ENCODE assay signal across 17 mouse cellular contexts in genomic region chr15:83368261-83368660, GRCm38 (mm10). TPM values are rescaled to one million over a fixed set of nuclear protein-coding genes. Genes with fewer than 3 reads are reported as not detected.
DNase-seq lines count a peak whose midpoint lies in the region; ATAC-seq lines count a peak whose summit lies in the region.
"Had no signal": no experiment of that assay in that cellular context is flagged by ENCODE, and none has a peak within 500 bp of the region (broad histone marks: within the 10 kb centered on the region; RNA-seq: fewer than 3 reads in every experiment).

No protein-coding gene starts in this region.

- intact Hi-C loops in heart, postnatal 10 days (cut with DNase I) = no loop called here

- ATAC-seq in lung, embryonic 16.5 days (ENCODE audit: low read depth) = peak; percentile 67
- ATAC-seq in forebrain, embryonic 14.5 days = no peak
- ATAC-seq: forebrain, embryonic 13.5 days; hindbrain, embryonic 16.5 days had no signal

- 0 out of 2 replicates have a peak overlapping the region, but pooled peaks have one; percentile 8 for H3K4me2 ChIP-seq in lung, embryonic 16.5 days (ENCODE audit: low read depth, low read length)
- H3K4me2 ChIP-seq in forebrain, embryonic 14.5 days (ENCODE audit: low read length) = no peak overlapping the region
- H3K4me2 ChIP-seq: heart, embryonic 11.5 days; neural tube, embryonic 12.5 days had no signal

- no peaks in the 10 kb centered on the region for H3K9me3 ChIP-seq in lung, embryonic 16.5 days (ENCODE audit: control insufficient read depth, low read length)
- H3K9me3 ChIP-seq in forebrain, embryonic 14.5 days (replicated peaks; ENCODE audit: control insufficient read depth, low read length) = no peaks in the 10 kb centered on the region
- H3K9me3 ChIP-seq: forebrain, embryonic 13.5 days; neural tube, embryonic 12.5 days had no signal

- H3K4me1 ChIP-seq in lung, embryonic 16.5 days (replicated peaks; ENCODE audit: control insufficient read depth, insufficient read depth, low read length) = peaks cover 6% of the 10 kb centered on the region; the same call in 1 of the 2 replicates
- no peaks in the 10 kb centered on the region for H3K4me1 ChIP-seq in forebrain, embryonic 14.5 days (ENCODE audit: control insufficient read depth, insufficient read depth, low read length)
- H3K4me1 ChIP-seq: forebrain, embryonic 13.5 days had no signal

- no peak overlapping the region for H3K4me3 ChIP-seq in lung, embryonic 16.5 days (ENCODE audit: low read length)
- H3K4me3 ChIP-seq in forebrain, embryonic 14.5 days (ENCODE audit: low read depth, low read length) = no peak overlapping the region
- H3K4me3 ChIP-seq: forebrain, embryonic 13.5 days; neural tube, embryonic 12.5 days had no signal

- WGBS in lung, embryonic 16.5 days = 71% methylated on average over 2 of the region's 2 CpGs
- WGBS in forebrain, embryonic 14.5 days = 84% methylated on average over 2 of the region's 2 CpGs

- peaks cover 4% of the 10 kb centered on the region for H3K36me3 ChIP-seq in lung, embryonic 16.5 days (ENCODE audit: control insufficient read depth, insufficient read depth, low read length)
- H3K36me3 ChIP-seq in forebrain, embryonic 14.5 days (ENCODE audit: control insufficient read depth, insufficient read depth, low read length) = no peaks in the 10 kb centered on the region
- H3K36me3 ChIP-seq: neural tube, embryonic 12.5 days had no signal

- H3K27me3 ChIP-seq in lung, embryonic 16.5 days (ENCODE audit: control insufficient read depth, insufficient read depth, low read depth, low read length) = no peaks in the 10 kb centered on the region
- no peaks in the 10 kb centered on the region for H3K27me3 ChIP-seq in forebrain, embryonic 14.5 days (replicated peaks; ENCODE audit: control insufficient read depth, insufficient read depth, low read length)
- H3K27me3 ChIP-seq: forebrain, embryonic 13.5 days had no signal

- DNase-seq in lung, adult 18-20 months = peak; percentile 38 to 39
- no peak for DNase-seq in lung, postnatal 25 days (ENCODE audit: low spot score)
- DNase-seq in kidney, adult 9 months = peak; percentile 62
- DNase-seq in testis, postnatal 14 days (ENCODE audit: low spot score) = peak; percentile 25
- DNase-seq in forebrain, embryonic 14.5 days (ENCODE audit: low spot score) = no peak
- no peak for DNase-seq in heart, postnatal 10 days
- DNase-seq: cerebellum, adult 9-10 months; embryo, embryonic 11 days; gastrocnemius, postnatal 36 days; heart, postnatal 36 days; liver; thymus, postnatal 14 days had no signal

- peak overlapping the region; percentile 87 for H3K27ac ChIP-seq in lung, embryonic 16.5 days (ENCODE audit: low read length)
- no peak overlapping the region for H3K27ac ChIP-seq in forebrain, embryonic 14.5 days (ENCODE audit: low read depth, low read length)
- H3K27ac ChIP-seq: forebrain, embryonic 13.5 days; neural tube, embryonic 12.5 days had no signal

- no peak overlapping the region for H3K9ac ChIP-seq in lung, embryonic 16.5 days (ENCODE audit: low read length)
- no peak overlapping the region for H3K9ac ChIP-seq in forebrain, embryonic 14.5 days (ENCODE audit: low read length)
- H3K9ac ChIP-seq: forebrain, embryonic 13.5 days; neural tube, embryonic 12.5 days had no signal

RNA-seq across cellular contexts. Expression of gene Arfgap3, which starts 18.2 kb away (rescaled TPM):
- 43.8 and 45.8 TPM in 2 replicates for polyA plus RNA-seq in lung, embryonic 16.5 days (2015; fragmentation: Nextera tagmentation; extraction: Ambion mirVana)
- 40.0 and 45.4 TPM in 2 replicates for polyA plus RNA-seq in forebrain, embryonic 14.5 days (2014; fragmentation: Nextera tagmentation; extraction: Ambion mirVana)
- total RNA-seq in heart, postnatal 10 days (2021) = 10 to 100 TPM; 15.6 to 20.2 TPM

Comparison
In these comparisons a context has a peak if more than half of its experiments do, and no peak if none do; other contexts are left out.
1. DNase-seq: peak in lung, adult 18-20 months (2 of 2), kidney, adult 9 months (single experiment) and testis, postnatal 14 days (single experiment); none in lung, postnatal 25 days (single experiment), forebrain, embryonic 14.5 days (single experiment) and heart, postnatal 10 days (0 of 2).